Mouse (Mus musculus): ENCODE results near the gene Shmt2. TPM values are rescaled to one million over a fixed set of nuclear protein-coding genes. Genes with fewer than 3 reads are reported as not detected.

Gene Shmt2
- polyA plus RNA-seq, 1 experiment from 2014 or later: 111 TPM

DNA sequence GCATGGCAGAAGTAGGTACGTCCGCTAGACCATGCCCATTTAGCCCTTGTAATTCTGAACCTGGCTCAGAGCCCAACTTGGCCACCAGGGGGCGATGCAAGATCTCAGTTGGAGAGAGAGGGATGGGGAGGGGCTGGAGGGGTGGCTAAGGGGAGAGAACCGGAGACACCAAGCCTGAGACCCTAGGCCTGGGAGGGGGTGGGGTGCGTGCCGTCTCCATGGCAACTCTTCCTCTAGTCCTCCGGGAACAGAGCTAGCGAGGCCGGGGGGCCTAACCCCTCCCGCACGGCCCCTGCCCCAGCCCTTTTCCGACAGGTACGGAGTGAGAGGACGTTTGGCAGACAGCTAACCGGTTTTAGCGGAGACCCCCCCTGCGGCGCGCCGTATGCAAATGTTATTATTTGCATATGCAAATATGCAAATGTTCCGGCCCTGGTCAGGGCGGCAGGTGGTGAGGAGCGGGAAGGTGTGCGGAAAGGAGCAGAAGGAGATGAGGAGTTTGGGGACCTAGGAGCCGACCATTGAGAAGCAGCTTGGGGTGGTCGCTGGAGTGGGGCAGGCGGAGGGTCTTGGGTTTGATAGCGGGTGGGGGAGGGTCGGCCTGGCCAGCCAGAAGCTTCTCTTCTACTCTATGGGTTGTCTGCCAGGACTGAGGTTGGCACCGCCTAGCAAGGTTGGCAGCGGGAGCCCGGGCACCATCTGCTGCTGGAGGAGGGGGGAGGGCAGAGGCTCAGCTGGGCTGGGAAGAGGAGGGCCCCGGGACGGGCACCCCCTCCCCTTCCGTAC lies 13.0 kb downstream of the Shmt2 start:
- Histone ChIP-seq H3K9ac (no peak overlapping the region), H3K27ac (no peak overlapping the region), H3K27me3 (peaks cover 73% of the 10 kb centered on the region), H3K9me3 (no peaks in the 10 kb centered on the region), H3K36me3 (no peaks in the 10 kb centered on the region), H3K4me1 (peaks cover 50% of the 10 kb centered on the region), H3K4me2 (peak overlapping the region; percentile 69), H3K4me3 (peak overlapping the region; percentile 37)
- 1% methylated on average over 35 of the region's 35 CpGs for WGBS
- peak; percentile 42; the same call in 1 of the 2 replicates for ATAC-seq (ENCODE audit: borderline replicate concordance, extremely low read depth, low FRiP score, low TSS enrichment)

DNA sequence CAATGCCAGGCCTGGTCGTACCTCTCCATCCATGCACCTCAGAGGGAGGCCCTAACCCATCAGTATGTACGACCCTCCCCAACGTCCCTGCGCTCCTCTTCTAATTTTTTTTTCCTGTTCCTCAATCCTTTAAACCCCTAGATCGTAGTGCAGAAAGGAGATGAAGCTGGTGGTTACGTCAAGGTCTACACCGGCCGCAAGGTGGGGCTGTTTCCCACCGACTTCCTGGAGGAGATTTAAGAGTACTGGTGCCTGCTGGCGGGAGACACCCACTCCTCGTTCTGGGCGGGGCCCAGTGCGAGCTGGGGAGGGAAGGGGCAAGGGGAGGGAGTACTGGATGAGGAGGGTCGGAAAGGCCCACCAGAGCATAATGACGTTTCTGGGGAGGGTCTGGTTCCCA lies 14.0 kb downstream of the Shmt2 start:
- H3K4me3 ChIP-seq: peak overlapping the region; percentile 37; the same call in 1 of the 2 replicates

DNA sequence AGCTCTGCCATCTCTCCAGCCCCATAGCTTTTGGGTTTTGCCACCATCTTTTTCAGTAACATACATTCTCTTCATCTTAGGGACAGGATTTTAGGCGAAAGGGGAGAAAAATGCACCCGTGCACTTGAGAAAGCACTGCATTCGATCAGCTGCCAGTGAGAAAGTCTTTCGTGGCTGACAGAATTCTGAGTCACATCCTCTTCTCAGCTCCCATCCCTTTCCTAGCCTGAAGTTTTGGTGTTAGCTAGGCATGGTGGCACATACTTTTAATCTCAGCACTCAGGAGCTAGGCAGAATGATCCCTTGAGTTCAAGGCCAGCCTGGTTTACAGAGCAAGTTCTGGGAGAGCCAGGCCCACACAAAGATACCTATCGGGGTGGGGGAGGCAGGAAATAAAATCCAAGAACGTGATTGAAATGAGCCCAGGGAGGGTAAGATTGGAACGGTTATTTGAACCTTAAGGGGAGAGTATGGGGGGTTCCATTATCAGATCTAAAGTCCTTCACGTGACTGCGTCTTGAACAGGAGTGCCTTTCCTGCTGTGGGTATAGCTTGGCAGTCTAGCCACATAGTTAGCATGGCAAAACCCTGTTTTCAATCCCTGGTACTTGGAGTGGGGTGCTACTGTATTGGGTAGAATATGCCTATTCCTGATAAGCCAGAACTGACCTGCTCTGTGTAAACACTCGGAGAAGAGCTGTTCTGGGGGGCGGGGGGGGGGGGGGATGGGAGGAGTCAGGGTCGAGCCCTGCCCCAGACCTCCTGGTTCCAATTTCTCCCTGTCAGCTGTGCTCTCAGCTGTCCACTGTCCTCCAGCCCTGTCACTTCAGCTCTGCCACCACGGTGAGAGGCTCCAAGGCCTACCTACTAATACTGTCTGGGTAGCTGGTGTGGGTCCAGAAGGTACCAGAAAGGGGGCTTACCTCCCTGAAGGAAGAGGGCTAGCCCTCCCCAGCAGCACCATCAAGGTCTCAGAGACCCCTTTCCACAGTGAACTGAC lies 21.1 kb downstream of the Shmt2 start, which contains the start of gene Stac3:
TSS of gene Stac3 (plus strand) at position 793 of the 1,000 bp plus-strand sequence.
- ATAC-seq (ENCODE audit: borderline replicate concordance, extremely low read depth, low FRiP score, low TSS enrichment): peak; percentile 15; the same call in 1 of the 2 replicates
- peaks cover 37% of the 10 kb centered on the region for H3K36me3 ChIP-seq
- WGBS: 57% methylated on average over 13 of the region's 13 CpGs

More for the DNA sequence above, 14.0 kb downstream of the Shmt2 start:
- H3K27me3 ChIP-seq: peaks cover 63% of the 10 kb centered on the region
- 4% methylated on average over 15 of the region's 15 CpGs for WGBS
- H3K9me3 ChIP-seq: no peaks in the 10 kb centered on the region
- no peak overlapping the region for H3K9ac ChIP-seq
- ATAC-seq (ENCODE audit: borderline replicate concordance, extremely low read depth, low FRiP score, low TSS enrichment): no peak
- H3K36me3 ChIP-seq: no peaks in the 10 kb centered on the region
- peak overlapping the region; percentile 69 for H3K4me2 ChIP-seq
- H3K27ac ChIP-seq: no peak overlapping the region
- peaks cover 39% of the 10 kb centered on the region for H3K4me1 ChIP-seq

DNA sequence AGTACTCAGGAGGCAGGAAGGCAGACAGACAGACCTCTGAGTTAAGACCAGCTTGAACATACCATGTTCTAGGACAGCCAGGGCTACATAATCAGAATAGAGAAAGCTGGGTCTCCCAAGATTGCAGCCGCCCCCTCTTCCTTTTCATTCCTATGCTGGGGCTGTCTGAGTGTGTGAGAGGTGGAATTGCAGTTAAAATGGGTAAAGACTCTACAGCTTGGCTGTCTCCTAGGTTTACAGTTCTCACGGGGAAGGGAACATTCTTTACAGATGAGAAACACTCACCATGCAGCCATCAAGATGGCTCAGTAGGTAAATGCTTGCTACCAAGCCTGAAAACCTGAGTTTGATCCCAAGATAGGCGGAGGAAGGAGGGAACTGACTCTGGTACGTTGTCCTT lies 22.2 kb downstream of the Shmt2 start:
- Histone ChIP-seq H3K9me3 (no peaks in the 10 kb centered on the region), H3K4me1 (no peaks in the 10 kb centered on the region), H3K27me3 (no peaks in the 10 kb centered on the region), H3K36me3 (peaks cover 47% of the 10 kb centered on the region), H3K27ac (no peak overlapping the region), H3K4me3 (no peak overlapping the region), H3K9ac (no peak overlapping the region), H3K4me2 (no peak overlapping the region)
- 77% methylated on average over 4 of the region's 4 CpGs for WGBS
- no peak for ATAC-seq (ENCODE audit: borderline replicate concordance, extremely low read depth, low FRiP score, low TSS enrichment)

More for the DNA sequence above, 21.1 kb downstream of the Shmt2 start, which contains the start of gene Stac3:
- Histone ChIP-seq H3K27me3 (no peaks in the 10 kb centered on the region), H3K9me3 (no peaks in the 10 kb centered on the region), H3K4me3 (no peak within 1 kb of the TSS), H3K4me2 (no peak within 1 kb of the TSS), H3K4me1 (no peaks in the 10 kb centered on the region), H3K9ac (no peak within 1 kb of the TSS), H3K27ac (no peak within 1 kb of the TSS)

DNA sequence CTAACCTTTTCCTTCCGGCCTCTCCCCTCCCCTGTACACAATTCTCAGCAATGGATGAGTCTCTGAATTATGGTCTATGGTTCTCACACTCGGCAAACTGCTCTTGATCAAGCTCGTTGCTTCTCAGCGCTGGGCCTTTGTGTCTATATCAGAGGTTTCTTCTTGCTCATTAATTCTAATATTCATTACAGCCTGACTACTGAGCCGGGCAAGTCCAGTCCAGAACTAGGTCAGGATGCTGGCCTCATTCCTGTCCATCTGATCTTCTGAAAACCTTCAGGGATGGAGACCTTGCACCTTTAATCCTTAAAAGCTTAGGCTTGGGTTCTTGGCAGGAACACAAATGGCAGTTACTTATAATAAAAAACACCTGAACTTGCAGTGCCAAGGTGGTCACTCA lies 22.7 kb downstream of the Shmt2 start:
- no peak for ATAC-seq (ENCODE audit: borderline replicate concordance, extremely low read depth, low FRiP score, low TSS enrichment)
- H3K4me3 ChIP-seq: no peak overlapping the region
- H3K9me3 ChIP-seq: no peaks in the 10 kb centered on the region
- H3K4me1 ChIP-seq: no peaks in the 10 kb centered on the region
- H3K27me3 ChIP-seq: no peaks in the 10 kb centered on the region
- 80% methylated on average over 5 of the region's 5 CpGs for WGBS
- H3K9ac ChIP-seq: no peak overlapping the region
- no peak overlapping the region for H3K27ac ChIP-seq
- no peak overlapping the region for H3K4me2 ChIP-seq
- peaks cover 52% of the 10 kb centered on the region for H3K36me3 ChIP-seq

DNA sequence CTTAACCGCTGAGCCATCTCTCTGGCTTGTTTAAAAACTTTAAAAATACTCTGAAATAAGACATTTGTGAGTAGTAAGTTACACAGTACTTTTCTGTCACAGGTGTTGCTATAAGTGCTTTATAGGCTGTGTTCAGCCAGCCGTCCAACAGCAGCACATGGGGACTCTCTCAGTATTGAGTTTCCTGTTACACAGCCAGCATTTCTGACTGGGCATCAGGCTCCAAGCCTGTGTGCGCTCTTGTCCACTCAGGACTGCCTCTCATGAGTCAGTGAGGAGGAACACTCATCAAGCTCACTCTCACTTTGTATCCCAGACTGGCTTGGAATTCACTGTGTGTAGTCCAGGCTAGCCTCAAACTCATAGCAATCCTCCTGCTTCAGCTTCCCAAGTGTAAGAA lies 26.1 kb downstream of the Shmt2 start:
- Histone ChIP-seq H3K9ac (no peak overlapping the region), H3K9me3 (no peaks in the 10 kb centered on the region), H3K36me3 (peaks cover 78% of the 10 kb centered on the region), H3K4me3 (no peak overlapping the region), H3K27me3 (no peaks in the 10 kb centered on the region), H3K4me2 (no peak overlapping the region), H3K4me1 (no peaks in the 10 kb centered on the region), H3K27ac (no peak overlapping the region)
- no peak for ATAC-seq (ENCODE audit: borderline replicate concordance, extremely low read depth, low FRiP score, low TSS enrichment)
- 93% methylated on average over 3 of the region's 3 CpGs for WGBS

DNA sequence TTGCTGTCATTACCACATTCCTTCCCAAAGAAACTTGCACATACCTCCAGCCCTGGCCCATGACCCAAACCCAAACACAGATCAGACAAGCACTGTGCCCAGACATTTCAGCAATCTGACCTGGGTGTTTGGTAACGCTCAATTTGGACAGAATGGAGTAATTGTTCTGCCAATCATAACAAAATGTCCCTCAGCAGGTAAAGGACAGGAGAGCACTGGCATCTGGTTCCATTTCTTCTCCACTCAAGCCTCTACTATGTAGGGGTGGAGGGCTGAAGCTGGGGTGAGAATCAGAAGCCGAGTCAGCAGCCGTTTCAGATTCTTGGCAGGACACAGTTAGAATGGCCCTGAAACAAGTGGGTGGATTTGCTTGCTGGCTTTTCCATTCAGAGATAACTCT lies 30.1 kb downstream of the Shmt2 start:
- WGBS: 73% methylated on average over 3 of the region's 3 CpGs
- H3K36me3 ChIP-seq: peaks cover 66% of the 10 kb centered on the region
- H3K27me3 ChIP-seq: no peaks in the 10 kb centered on the region
- H3K9ac ChIP-seq: no peak overlapping the region
- no peaks in the 10 kb centered on the region for H3K9me3 ChIP-seq
- no peak overlapping the region for H3K4me2 ChIP-seq
- no peak overlapping the region for H3K27ac ChIP-seq
- ATAC-seq (ENCODE audit: borderline replicate concordance, extremely low read depth, low FRiP score, low TSS enrichment): no peak
- no peaks in the 10 kb centered on the region for H3K4me1 ChIP-seq
- H3K4me3 ChIP-seq: no peak overlapping the region

DNA sequence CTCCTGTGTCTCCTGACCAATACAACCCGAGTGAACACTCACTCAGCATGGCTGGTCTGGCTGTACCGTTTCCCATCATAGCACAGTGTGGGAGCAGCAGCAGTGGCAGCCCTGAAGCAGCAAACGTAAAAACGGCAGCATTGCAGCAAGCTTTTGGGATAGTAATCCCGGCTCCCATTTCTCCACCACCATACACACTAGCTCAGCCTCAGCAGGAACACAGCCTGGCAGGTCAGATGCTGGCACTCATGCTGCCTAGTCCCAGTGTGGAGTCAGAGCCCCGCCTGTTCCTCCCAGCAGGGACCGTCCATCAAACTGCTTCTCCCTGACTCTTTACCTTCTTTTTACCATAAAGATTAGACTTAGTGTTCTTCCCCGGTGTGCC lies 31.1 kb downstream of the Shmt2 start:
- ATAC-seq (ENCODE audit: borderline replicate concordance, extremely low read depth, low FRiP score, low TSS enrichment): no peak
- Histone ChIP-seq H3K9me3 (no peaks in the 10 kb centered on the region), H3K4me2 (no peak overlapping the region), H3K4me1 (no peaks in the 10 kb centered on the region), H3K4me3 (no peak overlapping the region), H3K27me3 (no peaks in the 10 kb centered on the region), H3K36me3 (peaks cover 64% of the 10 kb centered on the region), H3K9ac (no peak overlapping the region), H3K27ac (no peak overlapping the region)
- 78% methylated on average over 8 of the region's 8 CpGs for WGBS

DNA sequence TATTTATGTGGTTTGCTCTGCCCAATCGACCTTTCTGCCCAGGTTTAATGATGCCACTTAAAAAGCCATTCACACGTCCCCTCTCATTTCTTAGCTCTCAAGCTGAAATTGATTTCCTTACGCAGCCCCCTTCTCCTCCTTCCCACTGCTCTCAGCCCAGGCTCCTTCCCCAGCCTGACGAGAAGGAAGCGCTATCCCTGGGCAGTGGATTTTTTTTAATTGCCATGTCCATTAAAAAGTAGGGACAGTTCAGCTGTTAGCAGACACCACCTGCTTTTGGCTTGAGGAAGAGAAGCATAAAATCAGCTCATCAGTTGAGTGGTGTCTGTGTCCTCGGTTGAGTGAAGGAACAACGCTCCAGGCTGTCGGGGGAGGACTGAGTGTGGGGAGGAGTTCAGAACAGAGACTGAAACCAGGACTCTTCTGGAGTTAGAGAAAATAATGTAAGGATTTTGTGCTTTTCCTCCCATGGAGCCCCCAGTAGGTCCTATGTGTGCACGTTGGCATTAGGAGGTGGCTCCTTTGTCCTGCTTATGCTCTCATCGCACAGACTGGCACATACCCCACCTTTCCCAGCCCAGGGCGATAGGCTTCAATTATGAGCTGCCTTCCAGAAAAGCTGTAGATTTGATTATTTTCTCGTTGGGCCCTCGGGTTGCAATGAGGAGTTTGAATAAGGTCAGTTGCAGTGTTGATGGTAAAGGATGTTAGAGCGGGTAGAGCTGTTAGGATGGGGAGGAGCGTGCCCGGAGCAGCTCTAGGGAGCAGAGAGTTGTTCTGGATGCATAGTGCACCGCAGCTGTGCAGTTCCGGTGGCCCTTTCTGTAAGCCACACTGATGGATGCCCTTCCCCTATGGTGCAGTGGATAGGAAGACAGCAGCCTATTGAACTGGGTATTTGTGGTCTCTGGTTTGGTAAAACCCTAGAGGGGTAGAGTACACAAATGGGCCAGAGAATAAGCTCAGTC lies 31.8 kb downstream of the Shmt2 start:
- no peak overlapping the region for H3K4me2 ChIP-seq
- no peak overlapping the region for H3K27ac ChIP-seq
- peaks cover 63% of the 10 kb centered on the region for H3K36me3 ChIP-seq
- H3K9me3 ChIP-seq: no peaks in the 10 kb centered on the region
- H3K4me1 ChIP-seq: no peaks in the 10 kb centered on the region
- WGBS: 85% methylated on average over 18 of the region's 18 CpGs
- ATAC-seq (ENCODE audit: borderline replicate concordance, extremely low read depth, low FRiP score, low TSS enrichment): no peak
- no peak overlapping the region for H3K4me3 ChIP-seq
- no peaks in the 10 kb centered on the region for H3K27me3 ChIP-seq
- no peak overlapping the region for H3K9ac ChIP-seq

DNA sequence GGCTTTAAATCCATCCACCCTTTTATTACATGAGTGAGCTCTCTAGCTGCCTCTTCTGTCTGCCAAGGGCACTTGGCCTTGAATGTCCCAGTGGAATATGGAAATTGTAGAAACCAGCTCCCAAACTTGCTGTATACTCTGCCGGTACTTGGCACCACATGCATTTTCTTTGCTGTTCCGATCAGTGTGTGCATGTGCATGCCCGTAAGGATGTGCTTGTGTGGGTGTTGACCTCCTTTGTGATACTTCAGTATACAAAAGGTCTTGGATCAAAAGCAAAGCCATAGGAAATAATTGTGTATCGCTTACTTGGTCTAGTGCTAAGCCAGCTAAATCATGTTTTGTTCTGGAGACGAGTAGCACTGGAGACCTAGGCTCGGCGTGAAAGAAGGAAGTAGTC lies 33.4 kb downstream of the Shmt2 start:
- Histone ChIP-seq H3K27ac (no peak overlapping the region), H3K27me3 (no peaks in the 10 kb centered on the region), H3K4me3 (no peak overlapping the region), H3K9ac (no peak overlapping the region), H3K4me1 (no peaks in the 10 kb centered on the region), H3K36me3 (peaks cover 62% of the 10 kb centered on the region), H3K4me2 (no peak overlapping the region), H3K9me3 (no peaks in the 10 kb centered on the region)
- no peak for ATAC-seq (ENCODE audit: borderline replicate concordance, extremely low read depth, low FRiP score, low TSS enrichment)
- WGBS: 82% methylated on average over 7 of the region's 7 CpGs

DNA sequence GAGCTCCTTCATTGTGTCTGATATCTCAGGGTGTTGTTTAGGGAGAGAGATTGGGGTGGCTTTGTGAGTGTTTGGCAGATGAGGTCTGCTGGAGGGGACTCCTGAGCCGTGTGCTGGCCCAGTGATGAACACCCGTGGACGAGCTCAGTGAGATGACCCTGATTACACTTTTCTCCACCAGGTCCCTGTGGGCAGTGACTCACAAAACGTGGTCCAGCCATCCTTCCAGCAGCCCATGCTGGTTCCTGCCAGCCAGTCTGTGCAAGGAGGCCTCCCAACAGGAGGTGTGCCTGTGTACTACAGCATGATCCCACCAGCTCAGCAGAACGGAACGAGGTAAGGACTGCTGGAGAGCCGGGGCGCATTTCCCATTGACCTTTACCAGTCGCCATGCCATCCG lies 37.0 kb downstream of the Shmt2 start:
- H3K9me3 ChIP-seq: no peaks in the 10 kb centered on the region
- ATAC-seq (ENCODE audit: borderline replicate concordance, extremely low read depth, low FRiP score, low TSS enrichment): no peak
- WGBS: 79% methylated on average over 10 of the region's 10 CpGs

More for the DNA sequence above, 37.0 kb downstream of the Shmt2 start:
- Histone ChIP-seq H3K9ac (no peak overlapping the region), H3K27ac (no peak overlapping the region), H3K36me3 (peaks cover 52% of the 10 kb centered on the region), H3K4me1 (peaks cover 12% of the 10 kb centered on the region; the same call in 1 of the 2 replicates), H3K27me3 (no peaks in the 10 kb centered on the region), H3K4me2 (no peak overlapping the region), H3K4me3 (no peak overlapping the region)
